Mouse (Mus musculus): ENCODE measurements around the gene March1.

- TF ChIP-seq CTCF (IDR thresholded peaks at IDR 0.05; ENCODE audit: borderline replicate concordance, extremely low read depth, insufficient read depth, insufficient read length) (no peak), POLR2A (IDR thresholded peaks at IDR 0.05; ENCODE audit: borderline replicate concordance, extremely low read depth, insufficient read depth, insufficient read length, poor library complexity, severe bottlenecking) (no peak)
These were observed 826.4 kb downstream of the March1 start for GRCm38 (mm10) chr8:66444141-66444540.
